Mouse (Mus musculus) liver, embryonic 11.5 days (tissue): ENCODE measurements around the gene L3mbtl1. TPM values are rescaled to one million over a fixed set of nuclear protein-coding genes. Genes with fewer than 3 reads are reported as not detected.

Source experiments
- ATAC-seq: fragments of 200-750 bp; cut with Nextera tagmentation; replicated peaks from 2 replicates; pipeline ENCODE4 v1.8.0; 2017; ENCODE audit warnings: moderate number of reproducible peaks, mild to moderate bottlenecking, moderate TSS enrichment, moderate library complexity; ENCODE audit not compliant: low FRiP score
- DNase-seq: peaks from one replicate; pipeline ENCODE4 v3.0.0-alpha.2; 2017; ENCODE audit warnings: low spot score
- H3K27ac ChIP-seq: fragments of 300-500 bp; sonication (generic); 2 replicates; pipeline ENCODE4 v1.5.1; 2014; ENCODE audit warnings: mild to moderate bottlenecking, low read depth, low read length, control low read depth
- H3K27me3 ChIP-seq: fragments of 300-500 bp; sonication (generic); replicated peaks from 2 replicates; pipeline ENCODE4 v1.6.1; 2014; ENCODE audit warnings: low read length, mixed read lengths; ENCODE audit not compliant: control insufficient read depth, insufficient read depth
- H3K36me3 ChIP-seq: fragments of 300-500 bp; sonication (generic); 2 replicates; pipeline ENCODE4 v1.6.1; 2014; ENCODE audit warnings: mild to moderate bottlenecking, low read length, moderate library complexity, mixed read lengths; ENCODE audit not compliant: control insufficient read depth, insufficient read depth
- H3K4me1 ChIP-seq: fragments of 300-500 bp; sonication (generic); replicated peaks from 2 replicates; pipeline ENCODE4 v1.6.1; 2014; ENCODE audit warnings: low read length, mixed read lengths; ENCODE audit not compliant: control insufficient read depth, insufficient read depth
- H3K4me2 ChIP-seq: fragments of 300-500 bp; sonication (generic); 2 replicates; pipeline ENCODE4 v1.6.1; 2014; ENCODE audit warnings: mild to moderate bottlenecking, control low read depth, moderate library complexity
- H3K4me3 ChIP-seq: fragments of 300-500 bp; sonication (generic); 2 replicates; pipeline ENCODE4 v1.5.1; 2014; ENCODE audit warnings: low read depth, low read length, control low read depth
- H3K9ac ChIP-seq: fragments of 300-500 bp; sonication (generic); 2 replicates; pipeline ENCODE4 v1.6.1; 2014; ENCODE audit warnings: low read depth, low read length, control low read depth
- H3K9me3 ChIP-seq: fragments of 300-500 bp; sonication (generic); 2 replicates; pipeline ENCODE4 v1.6.1; 2016; ENCODE audit warnings: low read length, inconsistent platforms, mixed read lengths; ENCODE audit not compliant: control insufficient read depth
- WGBS: fragments of 180-500 bp; shearing (Covaris S2); extraction: QIAGEN DNeasy Blood & Tissue Kit; methylation state at CpG from one replicate; pipeline ENCODE4 v1.1.7; 2014; 5-methylcytosine and 5-hydroxymethylcytosine counted together
- polyA plus RNA-seq: library from polyadenylated mRNA; unstranded; fragments of >200 nt; fragmentation: Nextera tagmentation; extraction: Ambion mirVana; gene quantifications from 2 replicates; pipeline ENCODE4 v1.2.1, GENCODE M21; 2014

The L3mbtl1 gene
- polyA plus RNA-seq, 1 experiment from 2014 or later: 0.05 TPM

- H3K4me2 ChIP-seq: peak overlapping the region; percentile 90
- under 1% methylated on average over 64 of the region's 103 CpGs for WGBS
- H3K9me3 ChIP-seq: no peaks in the 10 kb centered on the region
- H3K27ac ChIP-seq: peak overlapping the region; percentile 97
- H3K4me3 ChIP-seq: peak overlapping the region; percentile 73
- no peaks in the 10 kb centered on the region for H3K27me3 ChIP-seq
- DNase-seq (peak; percentile 73), ATAC-seq (peak; percentile 69)
- peaks cover 8% of the 10 kb centered on the region for H3K4me1 ChIP-seq
- peaks cover 23% of the 10 kb centered on the region for H3K36me3 ChIP-seq
- H3K9ac ChIP-seq: peak overlapping the region; percentile 100
These were observed 11.3 kb upstream of the L3mbtl1 start for GRCm38 (mm10) chr2:162931674-162932650.

- H3K27ac ChIP-seq: 0 out of 2 replicates have a peak overlapping the region, but pooled peaks have one; percentile 8
- ATAC-seq (no peak), DNase-seq (no peak)
- peak overlapping the region; percentile 50; the same call in 1 of the 2 replicates for H3K9ac ChIP-seq
- no peaks in the 10 kb centered on the region for H3K27me3 ChIP-seq
- peaks cover 8% of the 10 kb centered on the region for H3K4me1 ChIP-seq
- 49% methylated on average over 4 of the region's 4 CpGs for WGBS
- peaks cover 27% of the 10 kb centered on the region for H3K36me3 ChIP-seq
- H3K4me3 ChIP-seq: peak overlapping the region; percentile 73
- no peaks in the 10 kb centered on the region for H3K9me3 ChIP-seq
- H3K4me2 ChIP-seq: peak overlapping the region; percentile 90
These were observed 10.6 kb upstream of the L3mbtl1 start for GRCm38 (mm10) chr2:162932706-162933105.

DNA sequence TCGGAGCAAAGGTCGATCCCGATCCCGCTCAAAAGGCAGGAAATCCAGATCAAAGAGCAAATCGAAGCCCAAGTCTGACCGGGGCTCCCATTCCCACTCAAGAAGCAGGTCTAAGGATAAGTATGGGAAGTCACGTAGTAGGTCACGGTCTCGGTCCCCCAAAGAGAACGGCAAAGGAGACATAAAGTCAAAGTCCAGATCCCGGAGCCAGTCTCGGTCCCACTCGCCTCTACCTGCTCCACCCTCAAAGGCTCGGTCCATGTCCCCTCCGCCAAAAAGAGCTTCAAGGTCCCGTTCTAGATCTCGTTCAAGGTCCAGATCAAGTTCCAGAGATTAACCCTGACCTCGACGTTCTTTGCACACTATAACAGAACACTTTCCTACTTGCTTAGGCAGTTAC, 8.9 kb upstream of the L3mbtl1 start:
- H3K36me3 ChIP-seq: peaks cover 31% of the 10 kb centered on the region
- H3K4me3 ChIP-seq: no peak overlapping the region
- H3K27me3 ChIP-seq: no peaks in the 10 kb centered on the region
- no peak overlapping the region for H3K9ac ChIP-seq
- DNase-seq: no peak
- no peaks in the 10 kb centered on the region for H3K9me3 ChIP-seq
- no peak overlapping the region for H3K4me2 ChIP-seq
- no peak overlapping the region for H3K27ac ChIP-seq
- peaks cover 8% of the 10 kb centered on the region for H3K4me1 ChIP-seq
- ATAC-seq: no peak
- WGBS: 94% methylated on average over 19 of the region's 19 CpGs

GRCm38 (mm10) chr2:162935700-162936099, 7.6 kb upstream of the L3mbtl1 start:
- no peaks in the 10 kb centered on the region for H3K27me3 ChIP-seq
- H3K4me2 ChIP-seq: no peak overlapping the region
- ATAC-seq: no peak
- H3K9me3 ChIP-seq: no peaks in the 10 kb centered on the region
- H3K36me3 ChIP-seq: peaks cover 31% of the 10 kb centered on the region
- WGBS: 95% methylated on average over 3 of the region's 3 CpGs
- no peak for DNase-seq
- H3K9ac ChIP-seq: no peak overlapping the region
- H3K4me1 ChIP-seq: peaks cover 8% of the 10 kb centered on the region
- no peak overlapping the region for H3K27ac ChIP-seq
- H3K4me3 ChIP-seq: no peak overlapping the region

GRCm38 (mm10) chr2:162939562-162939961, 3.7 kb upstream of the L3mbtl1 start:
- Histone ChIP-seq H3K36me3 (peaks cover 18% of the 10 kb centered on the region), H3K27ac (no peak overlapping the region)
- WGBS: 75% methylated on average over 1 of the region's 1 CpGs

GRCm38 (mm10) chr2:162943931-162944330, 659 bp downstream of the L3mbtl1 start:
- no peak overlapping the region for H3K9ac ChIP-seq
- peak overlapping the region; percentile 88 for H3K4me2 ChIP-seq
- no peaks in the 10 kb centered on the region for H3K36me3 ChIP-seq
- DNase-seq: no peak
- peaks cover 5% of the 10 kb centered on the region; the same call in 1 of the 2 replicates for H3K4me1 ChIP-seq
- H3K4me3 ChIP-seq: peak overlapping the region; percentile 48; the same call in 1 of the 2 replicates
- no peak overlapping the region for H3K27ac ChIP-seq
- H3K9me3 ChIP-seq: no peaks in the 10 kb centered on the region
- no peak for ATAC-seq
- peaks cover 26% of the 10 kb centered on the region for H3K27me3 ChIP-seq
- 8% methylated on average over 11 of the region's 11 CpGs for WGBS

More at GRCm38 (mm10) chr2:162939562-162939961, 3.7 kb upstream of the L3mbtl1 start:
- no peak overlapping the region for H3K4me3 ChIP-seq
- no peak for ATAC-seq
- no peak overlapping the region for H3K9ac ChIP-seq
- 0 out of 2 replicates have a peak, but pooled peaks cover 2% of the 10 kb centered on the region for H3K4me1 ChIP-seq
- no peak for DNase-seq
- H3K27me3 ChIP-seq: peaks cover 24% of the 10 kb centered on the region
- no peak overlapping the region for H3K4me2 ChIP-seq
- H3K9me3 ChIP-seq: no peaks in the 10 kb centered on the region

GRCm38 (mm10) chr2:162946964-162947363, 3.7 kb downstream of the L3mbtl1 start:
- DNase-seq (no peak), ATAC-seq (no peak)
- Histone ChIP-seq H3K27ac (no peak overlapping the region), H3K4me2 (no peak overlapping the region), H3K9ac (no peak overlapping the region), H3K9me3 (no peaks in the 10 kb centered on the region), H3K4me3 (no peak overlapping the region), H3K4me1 (peaks cover 5% of the 10 kb centered on the region; the same call in 1 of the 2 replicates), H3K27me3 (peaks cover 21% of the 10 kb centered on the region), H3K36me3 (no peaks in the 10 kb centered on the region)
- 76% methylated on average over 5 of the region's 5 CpGs for whole genome bisulfite sequencing

DNA sequence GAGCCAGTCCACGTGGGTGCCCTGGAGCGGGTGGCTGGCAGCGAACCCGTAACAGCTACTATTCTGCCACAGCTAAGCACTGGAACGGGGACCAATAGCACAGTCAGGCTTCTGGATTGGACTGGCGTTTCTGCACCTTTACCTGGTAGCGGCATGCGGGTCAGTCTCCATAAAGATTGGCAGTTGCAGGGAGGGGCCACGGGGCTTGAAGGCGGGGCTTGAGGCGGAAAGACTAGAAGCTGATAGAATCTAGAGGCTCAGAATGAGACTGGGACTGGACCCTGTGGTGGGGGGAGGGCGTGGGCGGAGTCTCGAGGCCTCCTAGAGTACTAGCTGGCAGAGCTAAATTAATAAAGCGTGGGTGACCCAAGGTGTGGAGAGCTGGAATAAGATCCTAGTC, 4.5 kb downstream of the L3mbtl1 start:
- no peak for DNase-seq
- Histone ChIP-seq H3K4me3 (peak overlapping the region; percentile 20; the same call in 1 of the 2 replicates), H3K4me1 (peaks cover 5% of the 10 kb centered on the region; the same call in 1 of the 2 replicates), H3K9me3 (no peaks in the 10 kb centered on the region), H3K27ac (no peak overlapping the region), H3K4me2 (peak overlapping the region; percentile 59), H3K27me3 (peaks cover 20% of the 10 kb centered on the region), H3K36me3 (no peaks in the 10 kb centered on the region), H3K9ac (peak overlapping the region; percentile 20; the same call in 1 of the 2 replicates)
- 41% methylated on average over 15 of the region's 15 CpGs for WGBS
- ATAC-seq: 0 out of 2 replicates have a peak, but pooled peaks have one; percentile 39
